Mouse (Mus musculus): Measurements from ENCODE around the gene Prdm1.

Gene Prdm1

DNA sequence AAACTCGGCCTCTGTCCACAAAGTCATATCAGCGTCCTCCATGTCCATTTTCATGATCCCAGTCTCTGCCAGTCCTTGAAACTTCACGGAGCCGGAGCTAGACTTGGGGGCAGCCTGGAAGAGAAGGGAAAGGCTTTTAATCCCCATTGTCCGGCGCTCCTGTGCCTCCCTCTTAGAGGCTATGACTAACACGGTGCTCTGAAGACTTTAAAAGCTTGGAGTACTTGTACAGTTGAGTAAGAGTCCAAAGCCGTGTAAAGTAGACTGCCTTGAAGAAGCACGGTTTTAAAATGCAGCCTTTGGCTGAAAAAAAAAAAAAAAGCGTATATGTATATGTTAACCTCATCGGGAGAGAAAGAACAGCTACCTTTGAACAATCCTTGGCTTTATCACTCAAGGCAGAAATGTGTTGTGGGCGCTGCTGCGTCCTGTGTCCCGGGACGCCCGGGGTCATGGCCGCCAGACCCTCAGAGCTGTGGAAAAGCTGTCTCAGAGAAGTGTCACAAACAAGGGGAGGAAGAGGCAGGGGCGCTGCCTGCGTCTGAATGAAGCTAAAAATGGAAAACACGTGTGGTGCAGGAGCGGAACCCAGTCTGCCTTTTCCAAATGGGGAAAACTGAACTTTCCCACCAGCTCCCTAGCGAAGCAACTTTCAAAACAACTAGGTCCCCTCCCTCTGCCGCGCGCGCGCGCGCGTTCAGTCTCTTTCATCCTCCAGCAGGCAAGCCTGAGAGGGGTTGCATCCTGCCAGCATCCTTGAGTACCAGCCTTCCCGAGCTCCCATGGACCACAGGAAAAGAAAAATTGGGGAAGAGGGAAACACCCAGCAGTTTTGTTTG, 71.3 kb downstream of the Prdm1 start:
- peak; percentile 42 for DNase-seq (ENCODE audit: low read depth, low spot score)

DNA sequence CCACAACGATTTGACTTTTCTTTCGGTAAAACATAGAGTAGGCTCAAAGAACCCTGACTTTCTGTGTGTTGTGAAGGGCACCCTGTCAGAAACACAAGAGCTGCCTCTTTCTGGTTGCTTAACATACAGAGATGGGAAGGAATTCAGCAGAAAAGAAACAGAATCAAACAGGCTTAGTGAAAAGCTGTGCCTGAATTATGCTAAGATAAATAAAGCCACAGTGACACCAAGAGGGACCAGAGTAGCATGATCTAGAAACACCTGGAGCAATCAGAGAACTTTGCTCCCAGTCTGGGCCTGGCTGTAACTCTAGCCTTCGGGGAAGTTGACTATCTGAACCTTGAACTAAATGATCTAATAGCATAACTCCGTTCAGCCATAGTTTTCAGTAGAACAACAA, 73.5 kb downstream of the Prdm1 start:
- DNase-seq (ENCODE audit: low read depth, low spot score): peak; percentile 56

DNA sequence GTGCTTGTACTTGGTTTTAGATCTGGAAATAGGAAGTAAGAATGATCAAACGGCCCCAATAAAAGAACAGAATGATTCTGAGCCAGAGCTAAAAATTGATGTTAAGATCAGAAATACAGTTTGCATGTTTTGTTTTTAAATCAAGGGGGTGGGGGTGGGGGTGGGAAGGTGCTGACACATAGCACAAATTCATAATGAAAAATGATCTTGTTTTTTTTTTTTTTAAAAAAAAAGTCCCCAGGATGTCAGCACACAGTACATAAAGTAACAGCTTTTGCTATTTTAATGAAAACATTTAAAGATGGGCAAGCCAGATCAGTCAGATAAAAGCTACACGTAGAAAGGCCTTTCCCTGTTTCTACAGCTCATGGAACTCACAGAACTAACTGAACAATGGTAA, 74.2 kb downstream of the Prdm1 start:
- DNase-seq (ENCODE audit: low read depth, low spot score): no peak

DNA sequence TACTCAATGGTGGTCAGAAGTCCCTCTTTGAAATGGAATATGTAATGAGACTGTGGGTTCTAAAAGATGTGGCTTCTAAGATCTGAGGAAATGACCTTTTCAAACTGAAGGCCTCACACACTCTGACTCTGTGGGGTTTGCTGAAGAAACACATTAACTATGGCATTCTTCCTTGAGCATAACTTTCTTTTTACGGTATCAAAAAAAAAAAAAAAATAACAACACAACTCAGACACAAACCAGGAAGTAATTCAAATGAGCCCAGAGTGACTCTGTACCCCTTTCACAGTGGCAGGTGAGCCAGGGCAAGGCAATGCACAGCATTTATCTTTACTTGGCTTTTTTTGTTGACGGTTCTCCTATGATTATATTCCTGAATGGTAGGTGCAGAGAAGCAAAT, 77.5 kb downstream of the Prdm1 start:
- DNase-seq (ENCODE audit: low read depth, low spot score): no peak

DNA sequence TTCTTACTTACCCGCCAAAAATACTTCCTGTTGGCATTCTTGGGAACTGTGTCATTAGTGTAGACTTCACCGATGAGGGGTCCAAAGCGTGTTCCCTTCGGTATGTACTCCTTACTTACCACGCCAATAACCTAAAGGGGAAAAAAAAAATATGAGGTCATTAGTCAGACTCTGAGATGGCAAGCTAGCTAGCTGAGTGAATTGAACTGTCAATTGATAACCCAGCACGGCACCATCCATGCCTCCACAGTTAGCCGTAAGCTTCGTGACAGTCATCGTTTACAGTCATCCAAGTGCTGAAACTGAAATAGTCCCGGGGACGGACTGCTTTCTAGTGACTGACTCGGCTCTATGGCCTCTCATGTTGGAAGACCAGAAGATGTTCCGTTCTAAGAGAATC, 78.2 kb downstream of the Prdm1 start:
- no peak for DNase-seq (ENCODE audit: low read depth, low spot score)

DNA sequence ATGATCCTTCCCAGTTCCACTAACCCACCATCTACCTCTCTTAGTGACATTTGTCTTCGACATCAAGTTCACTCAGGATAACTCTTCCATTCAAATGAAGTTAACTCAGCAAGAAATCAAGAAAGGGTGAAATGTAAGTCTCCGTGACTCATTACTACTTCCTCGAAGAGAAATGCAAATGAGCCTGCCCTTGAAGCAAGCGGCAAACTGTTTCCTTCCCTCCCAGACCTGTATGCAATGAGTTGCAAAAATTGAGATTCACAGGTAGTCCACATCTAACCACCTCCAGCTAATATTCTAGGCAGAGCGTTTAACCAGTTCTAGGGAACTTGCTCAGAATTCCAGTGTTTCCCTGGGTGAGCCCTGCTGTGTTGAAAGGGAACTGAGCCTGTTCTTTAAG, 78.6 kb downstream of the Prdm1 start:
- DNase-seq (ENCODE audit: low read depth, low spot score): peak; percentile 68

DNA sequence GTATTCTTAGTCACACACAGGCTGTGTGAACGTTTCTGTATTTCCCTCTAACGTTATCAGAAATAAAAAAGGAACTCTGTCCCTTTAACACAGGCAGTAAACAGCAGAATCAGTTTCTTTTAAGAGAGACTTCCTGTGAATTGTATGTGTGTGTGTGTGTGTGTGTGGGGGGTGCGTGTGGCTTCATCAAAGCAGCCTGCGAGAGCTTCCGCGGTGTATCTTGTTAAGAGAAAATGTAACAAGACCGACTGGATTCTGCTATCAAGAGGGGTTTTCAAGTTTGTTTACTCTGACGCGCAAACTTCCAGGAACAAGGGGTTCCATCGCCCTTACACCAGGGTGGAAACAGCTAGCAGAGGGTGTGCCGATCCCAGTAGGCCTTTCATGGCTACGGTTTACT, 80.1 kb downstream of the Prdm1 start:
- peak; percentile 90 for DNase-seq (ENCODE audit: low read depth, low spot score)

DNA sequence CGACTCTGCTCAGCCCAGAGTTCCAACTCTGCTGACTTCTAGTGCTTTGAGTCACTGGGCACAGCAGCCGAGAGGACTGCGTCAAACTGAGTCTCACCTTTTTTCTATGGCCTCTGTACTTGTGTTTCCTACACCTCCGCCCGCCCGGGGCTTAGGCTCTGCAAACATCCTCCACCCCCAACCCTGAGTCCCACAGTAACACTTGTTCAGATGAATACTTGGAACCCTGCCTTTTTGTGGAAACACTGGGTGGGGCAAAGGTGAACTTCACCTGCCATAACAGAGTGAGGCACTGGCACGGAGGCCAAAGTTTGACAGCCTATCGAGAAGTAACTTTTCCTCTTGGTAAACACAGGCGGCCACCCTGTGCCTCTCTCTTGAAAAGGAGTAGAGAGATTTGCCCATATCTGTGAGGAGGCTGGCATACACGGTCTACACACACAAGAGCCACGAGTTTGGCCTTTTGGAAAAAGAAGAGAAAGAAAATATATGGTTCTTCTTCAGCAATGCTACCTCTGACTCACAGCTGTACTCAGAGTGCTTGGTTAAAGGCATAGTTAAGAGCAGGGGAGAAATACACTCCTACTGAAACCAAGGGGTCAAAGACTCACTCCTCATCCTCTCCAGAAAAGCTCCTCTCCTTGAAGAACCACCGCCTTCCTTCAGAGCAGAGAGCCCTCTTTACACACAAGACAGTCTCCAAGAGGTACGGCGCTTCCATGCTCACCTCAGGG, 80.7 kb downstream of the Prdm1 start:
- peak; percentile 67 for DNase-seq (ENCODE audit: low read depth, low spot score)

DNA sequence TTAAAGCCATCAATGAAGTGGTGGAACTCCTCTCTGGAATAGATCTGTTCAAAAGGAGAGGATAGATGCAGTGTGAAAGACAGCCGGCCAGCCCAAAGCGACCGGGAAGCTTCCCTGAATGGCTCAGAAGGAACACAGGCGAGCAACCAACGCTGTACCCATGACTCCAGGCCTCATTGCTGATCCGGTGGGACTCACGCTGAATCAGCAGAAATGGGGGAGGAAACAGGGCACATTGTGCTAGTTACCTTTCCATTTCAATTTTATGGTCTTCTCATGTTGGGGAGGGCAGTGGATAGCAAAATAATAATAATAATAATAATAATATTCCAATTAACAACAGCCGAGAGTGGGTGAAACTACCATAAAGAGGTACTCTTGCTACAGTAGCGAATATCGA, 81.3 kb downstream of the Prdm1 start:
- DNase-seq (ENCODE audit: low read depth, low spot score): no peak

DNA sequence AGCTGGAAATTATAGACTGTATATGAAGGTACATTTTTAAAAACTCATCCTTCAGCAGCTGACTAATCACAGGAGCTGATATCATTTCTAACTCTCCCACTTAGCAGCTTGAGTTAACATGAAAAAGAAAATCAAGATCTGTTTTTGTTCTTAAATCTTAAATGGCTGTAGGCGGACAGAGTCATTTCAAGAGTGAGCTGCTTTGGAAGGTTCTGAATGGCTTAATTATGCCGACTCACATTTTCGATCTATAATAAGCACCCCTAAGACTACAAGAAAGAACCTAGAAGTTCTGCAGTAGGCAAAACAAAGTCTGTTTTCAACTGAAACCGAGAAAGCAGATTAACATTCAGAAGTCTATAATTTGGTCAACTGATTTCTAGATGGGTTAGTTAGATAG, 83.9 kb downstream of the Prdm1 start:
- DNase-seq (ENCODE audit: low read depth, low spot score): peak; percentile 50

DNA sequence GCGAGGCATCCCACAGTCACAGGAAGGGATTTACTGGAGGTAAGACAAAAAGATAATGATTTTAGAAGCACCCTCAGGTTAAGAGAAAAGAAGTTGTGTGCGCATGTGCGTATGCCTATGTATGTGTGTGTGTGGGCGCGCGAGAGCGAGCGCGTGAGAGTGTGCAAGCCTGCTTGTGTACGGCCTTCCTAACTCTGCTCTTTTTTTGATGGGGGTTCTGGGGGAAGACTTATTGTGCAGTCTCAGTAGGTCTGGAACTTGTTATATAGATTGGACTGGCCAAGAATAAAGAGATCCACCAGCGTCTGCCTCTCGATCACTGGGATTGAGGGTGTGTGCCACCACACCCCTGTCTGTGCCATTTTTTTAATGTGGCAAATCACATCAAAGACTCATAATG, 84.6 kb downstream of the Prdm1 start:
- DNase-seq (ENCODE audit: low read depth, low spot score): peak; percentile 67

DNA sequence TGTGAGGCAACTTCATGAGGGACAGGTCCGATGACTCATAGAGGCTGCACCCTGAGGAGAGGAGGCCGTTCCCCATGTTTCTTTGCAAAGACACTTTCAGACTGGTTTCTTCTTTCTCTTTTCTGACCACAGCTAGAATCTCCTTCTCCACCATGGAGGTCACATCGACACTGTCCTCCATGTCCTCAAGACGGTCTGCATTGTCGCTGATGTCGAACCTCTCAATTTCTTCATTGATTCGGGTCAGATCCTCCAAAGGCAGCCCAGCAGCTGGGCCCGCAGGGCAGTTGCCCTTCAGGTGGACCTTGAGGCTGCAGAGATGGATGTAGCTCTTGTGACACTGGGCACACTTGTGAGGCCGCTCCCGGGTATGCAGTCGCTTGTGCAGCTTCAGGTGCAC, 88.6 kb downstream of the Prdm1 start:
- DNase-seq (ENCODE audit: low read depth, low spot score): no peak

DNA sequence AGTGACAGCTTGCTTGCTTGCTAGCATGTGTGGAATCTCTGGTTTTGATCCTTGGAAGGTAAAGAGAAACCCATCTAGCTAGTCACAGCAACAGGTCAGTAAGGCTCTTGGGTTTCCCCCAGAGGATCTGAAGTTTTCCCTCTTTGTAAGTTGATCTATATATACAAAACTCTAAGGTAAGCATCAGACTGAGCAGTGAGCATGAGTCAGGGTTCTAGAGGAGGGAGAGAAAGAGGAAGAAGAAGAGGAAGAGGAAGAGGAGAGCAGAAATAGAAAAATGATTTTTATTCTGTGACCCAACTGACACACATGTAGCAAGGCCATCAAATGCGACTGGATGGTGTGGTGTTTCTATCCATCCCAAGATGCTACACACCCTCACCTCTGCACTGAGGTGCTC, 90.7 kb downstream of the Prdm1 start:
- DNase-seq (ENCODE audit: low read depth, low spot score): no peak

DNA sequence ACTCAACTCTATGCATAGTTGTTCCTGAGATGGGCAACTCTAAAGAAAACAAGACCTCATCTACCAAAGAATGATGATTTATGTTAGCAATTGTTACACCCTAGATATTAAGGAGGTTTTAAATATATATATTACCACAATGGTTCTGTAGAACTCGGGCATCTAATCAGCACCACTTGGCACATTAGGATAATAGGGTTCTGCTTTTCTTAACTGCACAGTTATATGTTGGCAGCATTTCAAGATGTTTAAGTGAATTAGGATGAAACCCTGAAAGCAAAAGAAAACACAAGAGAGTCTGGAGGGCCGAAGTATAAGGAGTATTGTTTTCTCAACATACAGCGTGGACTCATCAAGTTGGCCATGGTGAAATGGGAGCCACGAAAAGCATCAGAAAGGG, 92.3 kb downstream of the Prdm1 start:
- no peak for DNase-seq (ENCODE audit: low read depth, low spot score)

DNA sequence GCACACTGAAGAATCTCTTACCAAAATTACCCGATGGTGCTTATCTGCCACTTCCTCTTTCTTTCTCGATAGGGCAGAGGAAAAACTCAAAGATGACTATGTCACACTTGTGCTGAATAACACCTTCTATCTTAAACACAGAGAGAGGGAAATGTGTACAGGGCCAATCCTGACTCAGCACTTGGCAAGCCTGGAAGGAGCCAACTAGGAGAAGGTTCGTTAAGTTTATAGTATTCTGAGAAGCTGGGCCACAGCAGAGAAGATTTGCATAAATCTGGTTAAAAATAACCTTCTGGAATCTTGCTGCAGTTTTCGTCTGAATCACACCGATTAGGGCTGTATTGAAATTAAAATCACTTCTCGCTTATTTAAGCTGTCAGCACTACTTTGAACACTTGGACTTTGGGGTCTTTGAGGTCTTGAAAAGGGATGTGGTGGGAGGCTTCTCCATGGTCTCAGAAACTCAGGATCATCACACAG, 93.6 kb downstream of the Prdm1 start:
- no peak for DNase-seq (ENCODE audit: low read depth, low spot score)

DNA sequence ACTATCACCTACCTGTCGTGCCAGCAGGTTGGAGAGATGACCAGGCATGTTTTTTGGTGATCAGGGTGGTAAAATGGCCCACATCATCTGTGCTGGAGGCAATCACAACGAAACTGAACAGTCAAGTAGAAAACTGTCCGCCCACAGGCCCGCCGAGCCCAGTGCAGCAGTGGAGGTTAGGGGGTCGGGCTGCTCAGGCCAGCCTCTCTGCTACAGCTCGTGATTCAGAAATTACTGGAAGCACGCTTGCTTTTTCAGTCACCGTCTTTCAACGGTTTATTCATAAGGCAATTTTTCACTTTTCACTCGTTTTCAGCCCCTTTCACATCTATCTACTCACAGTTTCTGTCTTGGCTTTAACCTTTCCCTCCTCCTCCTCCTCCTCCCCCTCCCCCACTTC, 96.1 kb downstream of the Prdm1 start:
- DNase-seq (ENCODE audit: low read depth, low spot score): no peak

DNA sequence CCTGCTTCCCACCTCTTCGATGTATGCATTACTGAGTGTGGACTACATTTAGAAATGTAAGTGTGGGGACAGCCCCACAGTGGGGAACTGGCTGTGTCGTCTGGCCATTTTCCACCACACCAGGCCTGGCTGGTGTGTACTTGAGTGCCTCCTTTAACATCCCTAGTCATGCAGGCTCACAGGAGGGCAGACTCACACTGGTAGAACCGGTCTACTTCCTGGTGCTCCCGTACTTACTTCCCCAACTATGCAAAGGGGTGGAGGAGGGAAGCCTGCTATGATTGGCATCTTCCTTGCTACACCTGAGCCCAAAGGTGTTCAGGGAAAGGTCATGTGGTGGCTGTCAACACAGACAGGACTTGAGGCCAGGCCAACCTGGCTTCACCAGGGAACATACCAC, 96.6 kb downstream of the Prdm1 start:
- DNase-seq (ENCODE audit: low read depth, low spot score): no peak

DNA sequence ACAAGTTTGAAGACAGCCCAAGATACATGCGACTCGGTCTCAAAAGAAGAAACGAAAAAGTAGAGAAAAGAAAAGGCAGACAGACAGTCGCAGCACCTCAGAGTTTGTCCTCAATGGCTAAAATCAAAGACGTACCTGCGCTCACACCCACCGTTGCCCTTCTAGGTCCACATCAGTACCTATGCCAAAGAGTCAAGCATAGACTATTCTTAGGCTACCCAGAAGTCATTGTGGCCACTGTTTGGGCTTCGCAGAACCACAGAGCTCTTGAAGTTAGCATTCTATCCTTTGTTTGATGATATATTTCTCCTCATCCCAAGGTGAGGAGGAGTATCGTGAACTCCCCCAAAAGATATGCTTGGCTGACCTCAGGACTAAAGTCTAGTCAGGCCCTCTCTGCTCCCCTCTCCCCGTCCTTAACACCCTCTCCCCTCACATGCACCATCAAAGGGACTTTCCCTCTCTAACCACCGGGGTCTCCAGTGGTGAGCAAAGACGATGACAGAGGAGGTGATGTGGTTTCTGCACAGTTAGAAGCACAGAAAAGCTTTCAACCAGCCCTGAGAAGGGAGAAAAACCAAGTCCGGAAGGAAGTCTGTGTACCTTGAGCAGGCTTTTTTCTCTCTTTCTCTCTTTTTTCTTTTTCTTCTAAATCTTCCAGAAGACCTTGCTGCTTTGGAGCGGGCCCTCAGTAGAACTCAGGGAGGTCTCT, 99.0 kb downstream of the Prdm1 start:
- DNase-seq (ENCODE audit: low read depth, low spot score): peak; percentile 59

DNA sequence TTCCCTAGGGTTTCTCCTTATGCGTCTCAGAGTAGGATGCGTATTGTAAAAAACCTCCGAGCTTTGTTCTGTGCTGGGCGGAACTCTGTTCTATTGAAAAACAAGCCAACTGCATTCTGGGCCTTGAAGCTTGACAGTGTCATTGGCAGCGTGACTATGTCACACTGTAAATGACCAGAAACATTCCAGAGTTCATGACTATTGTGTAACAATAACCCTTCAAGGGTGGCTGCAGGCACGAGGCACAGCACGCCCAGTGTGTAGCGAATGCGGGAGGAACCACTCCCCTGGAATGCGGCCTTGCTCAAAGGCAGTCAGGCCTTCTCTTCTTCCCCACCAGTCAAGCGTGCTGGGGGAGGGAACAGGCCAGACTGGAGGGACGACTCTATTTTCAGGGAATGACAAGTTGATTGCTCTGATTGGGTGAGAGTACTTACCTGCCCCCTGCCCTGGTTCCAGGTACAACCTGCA, 100.4 kb downstream of the Prdm1 start:
- DNase-seq (ENCODE audit: low read depth, low spot score): no peak

DNA sequence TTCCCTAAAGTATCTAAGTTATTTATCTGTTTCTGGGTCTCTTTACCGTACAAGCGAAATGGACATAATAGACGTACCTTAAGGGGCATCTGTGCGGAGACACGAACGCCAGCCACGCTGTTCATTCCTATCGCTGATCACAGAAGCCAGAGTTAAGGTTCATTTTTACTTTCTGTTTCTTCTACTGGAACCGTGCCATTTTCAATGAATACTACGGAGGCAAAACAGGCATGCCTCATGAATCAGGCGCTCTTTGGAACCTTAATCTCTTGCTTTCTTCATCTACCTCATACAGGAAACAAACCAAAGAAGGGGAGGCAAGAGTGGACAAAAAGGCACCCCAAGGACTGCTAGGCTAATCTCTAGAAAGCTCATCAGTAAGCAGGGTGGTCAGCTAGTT, 100.9 kb downstream of the Prdm1 start:
- DNase-seq (ENCODE audit: low read depth, low spot score): peak; percentile 34

DNA sequence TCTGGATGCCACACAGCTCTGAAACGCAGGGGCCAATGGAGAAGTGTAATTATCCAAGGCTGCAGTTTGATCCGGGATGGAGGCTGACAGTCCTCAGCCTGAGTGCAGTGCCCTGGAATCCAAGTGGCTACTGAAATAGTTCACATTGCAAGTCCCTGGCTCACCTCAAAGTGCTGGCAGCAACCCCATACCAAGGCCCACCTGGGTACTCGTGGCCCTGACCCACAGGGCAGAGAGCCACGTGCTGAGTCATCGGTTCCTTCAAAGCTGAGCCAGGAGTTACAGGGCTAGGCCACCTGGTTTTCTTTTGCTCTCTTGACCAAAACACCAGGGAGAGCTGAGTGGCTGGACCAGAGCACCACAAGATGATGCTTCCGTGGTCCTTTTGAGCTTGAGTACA, 103.3 kb downstream of the Prdm1 start:
- no peak for DNase-seq (ENCODE audit: low read depth, low spot score)

DNA sequence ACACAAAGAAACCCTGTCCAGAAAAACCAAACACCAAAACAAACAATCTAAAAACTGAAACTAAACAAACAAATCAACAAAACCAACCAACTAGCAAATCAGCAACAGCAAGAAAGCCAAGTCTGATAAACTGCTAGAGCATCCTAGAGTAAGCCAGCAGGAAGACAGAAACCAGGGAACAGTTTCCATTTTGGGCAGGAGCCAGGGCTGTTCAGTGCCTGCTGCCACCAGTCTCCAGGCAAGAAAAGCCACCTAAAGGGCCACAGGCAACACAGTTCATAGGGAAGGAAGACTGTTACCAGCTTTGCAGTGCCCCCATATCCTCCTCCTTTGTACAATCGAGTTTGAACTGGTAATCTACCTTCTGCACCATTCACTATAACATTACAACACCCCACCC, 106.4 kb downstream of the Prdm1 start:
- no peak for DNase-seq (ENCODE audit: low read depth, low spot score)
